Mouse (Mus musculus): Measurements from ENCODE around the gene Rabggta. TPM values are rescaled to one million over a fixed set of nuclear protein-coding genes. Genes with fewer than 3 reads are reported as not detected.

The Rabggta gene
- polyA plus RNA-seq, 1 experiment from 2014 or later = 33.8 TPM

DNA sequence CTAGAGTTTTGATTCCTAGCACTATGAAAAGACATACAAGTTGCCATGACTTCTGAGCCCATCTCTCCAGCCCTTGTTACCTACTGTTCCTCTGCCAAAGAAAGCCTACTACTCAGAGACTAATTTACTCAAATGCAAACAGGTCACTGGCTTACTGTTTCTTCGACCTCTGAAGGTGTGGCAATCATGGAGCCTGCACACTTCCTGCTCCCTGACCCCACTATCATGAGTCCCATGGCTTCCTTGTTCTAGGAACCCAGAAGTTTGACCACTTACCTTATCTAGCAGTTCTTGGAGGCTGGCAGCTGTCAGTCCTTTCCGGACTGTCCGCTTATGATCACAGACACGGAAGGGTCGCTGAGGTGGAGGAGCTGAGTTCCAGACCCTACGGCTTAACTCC is 35.5 kb upstream of the Rabggta start:
- no peak overlapping the region for H3K27ac ChIP-seq (replicated peaks)
- WGBS = 84% methylated on average over 6 of the region's 6 CpGs
- ATAC-seq (ENCODE audit: insufficient number of reproducible peaks, low FRiP score, low TSS enrichment, low read depth) = no peak

DNA sequence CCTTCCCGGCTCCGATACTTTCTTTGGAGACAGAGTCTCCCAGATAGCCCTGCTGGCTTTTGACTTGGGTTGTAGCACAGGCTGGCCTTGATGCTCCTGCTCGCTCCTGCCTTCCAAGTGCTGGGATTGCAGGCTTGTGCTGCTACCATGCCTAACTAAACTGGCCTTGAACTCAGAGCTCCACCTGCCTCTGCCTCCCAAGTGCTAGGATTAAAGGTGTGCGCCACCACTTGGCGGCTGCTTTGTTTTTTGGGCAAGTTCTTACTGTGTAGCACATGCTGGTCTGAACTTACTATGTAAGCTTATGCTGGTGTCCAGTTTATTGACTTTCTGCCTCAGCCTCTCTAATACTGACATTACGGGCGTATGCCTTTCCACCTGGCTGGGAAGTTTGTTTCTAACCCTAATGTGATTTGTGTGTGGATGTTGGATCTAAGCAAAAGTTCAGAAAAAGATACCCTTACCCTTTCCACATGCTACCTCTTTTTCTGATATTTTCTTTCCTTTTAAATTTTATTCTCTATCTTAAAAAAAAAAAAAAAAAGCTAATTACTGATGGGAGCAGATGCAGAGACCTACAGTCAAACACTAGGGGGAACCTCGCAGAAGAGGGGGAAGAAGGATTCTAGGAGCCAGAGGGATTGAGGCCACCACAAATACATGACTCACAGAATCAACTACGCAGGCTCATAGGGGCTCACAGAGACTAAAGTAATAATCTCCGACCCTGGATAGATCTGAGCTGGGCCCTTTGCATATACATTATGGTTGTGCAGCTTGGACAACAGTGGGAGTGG is 25.2 kb upstream of the Rabggta start:
- H3K36me3 ChIP-seq = peaks cover 41% of the 10 kb centered on the region
- H3K4me2 ChIP-seq (replicated peaks) = peak overlapping the region; percentile 94
- no peaks in the 10 kb centered on the region for H3K27me3 ChIP-seq
- H3K27ac ChIP-seq (replicated peaks) = no peak overlapping the region
- ATAC-seq (ENCODE audit: insufficient number of reproducible peaks, low FRiP score, low TSS enrichment, low read depth) = no peak
- H3K9ac ChIP-seq = no peak overlapping the region
- WGBS = 88% methylated on average over 10 of the region's 10 CpGs
- H3K9me3 ChIP-seq (replicated peaks) = no peaks in the 10 kb centered on the region
- peak overlapping the region; percentile 91; the same call in 1 of the 2 replicates for H3K4me3 ChIP-seq (replicated peaks)
- peaks cover 32% of the 10 kb centered on the region for H3K4me1 ChIP-seq

More for the DNA sequence above, 35.5 kb upstream of the Rabggta start:
- H3K9me3 ChIP-seq (replicated peaks) = no peaks in the 10 kb centered on the region
- peaks cover 15% of the 10 kb centered on the region for H3K4me1 ChIP-seq
- no peak overlapping the region for H3K4me2 ChIP-seq (replicated peaks)
- H3K36me3 ChIP-seq = peaks cover 44% of the 10 kb centered on the region
- H3K27me3 ChIP-seq = peaks cover 10% of the 10 kb centered on the region
- H3K9ac ChIP-seq = no peak overlapping the region
- no peak overlapping the region for H3K4me3 ChIP-seq (replicated peaks)

DNA sequence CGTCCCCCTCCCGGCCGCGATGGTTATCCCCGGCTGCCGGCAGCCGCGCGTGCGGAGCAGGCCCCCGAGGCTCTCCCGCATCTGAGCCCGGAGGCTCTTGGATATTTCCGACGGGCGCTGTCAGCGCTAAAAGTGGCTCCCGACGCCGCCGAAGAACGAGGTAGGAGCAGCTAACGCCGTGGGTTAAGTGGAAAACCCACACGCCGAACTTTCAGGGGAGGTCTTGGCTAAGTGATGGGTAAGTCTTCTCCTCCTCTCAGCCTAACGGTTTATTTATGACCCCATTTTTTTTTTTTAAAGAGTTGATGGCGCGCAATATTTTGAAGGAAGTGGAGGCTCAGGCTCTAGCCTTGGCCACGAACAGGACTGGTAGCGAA is 23.8 kb upstream of the Rabggta start:
- ATAC-seq (ENCODE audit: insufficient number of reproducible peaks, low FRiP score, low TSS enrichment, low read depth) = no peak
- no peaks in the 10 kb centered on the region for H3K27me3 ChIP-seq
- H3K4me2 ChIP-seq (replicated peaks) = peak overlapping the region; percentile 94
- peak overlapping the region; percentile 51 for H3K27ac ChIP-seq (replicated peaks)
- peaks cover 40% of the 10 kb centered on the region for H3K36me3 ChIP-seq
- WGBS = 0% methylated on average over 31 of the region's 31 CpGs
- peak overlapping the region; percentile 86 for H3K9ac ChIP-seq
- H3K4me3 ChIP-seq (replicated peaks) = peak overlapping the region; percentile 91
- no peaks in the 10 kb centered on the region for H3K9me3 ChIP-seq (replicated peaks)
- peaks cover 32% of the 10 kb centered on the region for H3K4me1 ChIP-seq

DNA sequence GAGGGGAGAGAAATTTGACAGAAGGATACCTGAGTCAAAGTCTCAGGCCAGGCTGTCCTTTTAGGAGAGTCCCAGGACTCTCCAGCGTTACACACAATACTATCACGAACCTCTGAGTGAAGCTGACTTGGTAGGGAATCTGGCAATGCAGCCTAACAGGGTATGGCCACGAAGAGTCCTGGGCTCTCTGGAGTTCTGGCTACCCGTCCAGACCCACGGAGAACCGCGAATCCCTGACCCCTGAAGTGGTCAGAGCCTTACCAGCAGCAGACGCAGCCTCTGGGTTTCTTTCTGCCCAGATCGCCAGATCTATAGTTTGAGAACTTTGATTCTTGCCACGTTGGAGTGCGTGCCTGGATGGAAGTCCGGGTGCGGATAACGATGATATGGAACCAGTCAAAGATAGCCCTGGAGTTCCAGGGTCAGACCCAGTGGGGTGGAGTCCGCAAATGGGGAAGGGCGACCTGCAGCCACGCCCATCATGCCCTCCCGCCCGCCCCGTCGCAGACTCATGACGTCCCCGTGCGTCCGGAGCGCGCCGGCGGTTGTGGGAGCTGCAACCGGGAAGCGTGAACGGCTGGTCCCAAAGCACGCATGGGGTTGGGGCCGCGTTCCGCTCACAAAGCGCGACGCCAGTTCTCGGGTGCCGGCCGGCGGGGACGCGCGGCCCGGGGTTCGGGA is 23.3 kb upstream of the Rabggta start, which contains the start of the genes Dhrs1 and Nop9:
Gene Dhrs1 (minus strand): TSS at position 511 of the 681 bp plus-strand sequence.
Gene Nop9 (plus strand): TSS at position 514 of the 681 bp plus-strand sequence.
- Histone ChIP-seq H3K9ac (peak within 1 kb of the TSS; percentile 86), H3K4me3 (replicated peaks) (peak within 1 kb of the TSS; percentile 91), H3K9me3 (replicated peaks) (no peaks in the 10 kb centered on the region), H3K4me2 (replicated peaks) (peak within 1 kb of the TSS; percentile 94), H3K36me3 (peaks cover 42% of the 10 kb centered on the region), H3K4me1 (peaks cover 32% of the 10 kb centered on the region), H3K27ac (replicated peaks) (peak within 1 kb of the TSS; percentile 51), H3K27me3 (no peaks in the 10 kb centered on the region)
- ATAC-seq (ENCODE audit: insufficient number of reproducible peaks, low FRiP score, low TSS enrichment, low read depth) = peak; percentile 81
- 1% methylated on average over 47 of the region's 48 CpGs for WGBS

DNA sequence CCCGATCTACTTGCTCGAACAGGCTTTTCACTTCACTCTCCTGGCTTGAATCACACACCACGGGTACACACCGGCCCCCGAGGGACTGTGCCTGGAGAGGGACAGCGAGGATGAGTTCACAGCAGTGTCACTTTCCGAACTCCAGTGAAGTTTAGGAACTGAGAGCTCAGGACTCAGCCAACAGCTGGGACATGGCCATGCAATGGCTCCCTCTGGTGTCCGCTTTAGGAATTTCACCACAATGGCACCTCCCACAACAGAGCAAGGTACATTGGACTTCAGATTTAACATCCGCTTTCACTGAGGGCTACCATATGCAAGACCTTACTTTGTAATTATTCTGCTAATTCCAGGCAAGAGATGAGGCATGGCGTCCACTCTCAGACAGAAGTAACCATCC is 21.6 kb upstream of the Rabggta start:
- peak overlapping the region; percentile 28; the same call in 1 of the 2 replicates for H3K9ac ChIP-seq

DNA sequence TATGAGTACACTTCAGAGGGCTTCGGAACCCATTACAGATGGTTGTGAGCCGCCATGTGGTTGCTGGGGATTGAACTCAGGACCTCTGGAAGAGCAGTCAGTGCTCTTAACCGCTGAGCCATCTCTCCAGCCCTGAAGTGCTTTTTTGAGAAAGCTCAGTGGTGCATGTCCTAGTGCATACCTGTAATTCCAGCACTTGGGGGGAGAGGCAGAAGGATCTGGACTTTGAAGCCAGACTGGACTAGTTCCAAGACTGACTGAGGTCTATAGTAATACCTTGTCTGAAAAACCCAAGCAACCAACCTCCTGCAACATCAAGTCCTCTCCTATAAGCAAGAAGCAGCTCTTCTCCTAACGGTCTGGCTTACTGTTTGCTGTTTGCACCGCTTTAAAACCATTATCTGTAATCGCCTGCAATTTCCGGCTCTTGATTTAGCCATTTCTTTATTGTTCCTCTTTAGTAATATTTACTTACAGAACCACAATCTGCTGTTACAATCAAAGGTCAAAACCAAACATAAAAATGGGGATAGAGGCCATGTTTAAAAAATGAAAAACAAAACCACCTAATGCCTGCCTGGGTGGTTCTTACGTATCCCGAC is 15.1 kb upstream of the Rabggta start:
- Histone ChIP-seq H3K27ac (replicated peaks) (no peak overlapping the region), H3K9me3 (replicated peaks) (no peaks in the 10 kb centered on the region), H3K9ac (no peak overlapping the region), H3K4me2 (replicated peaks) (no peak overlapping the region), H3K36me3 (peaks cover 42% of the 10 kb centered on the region), H3K4me1 (no peaks in the 10 kb centered on the region), H3K4me3 (replicated peaks) (no peak overlapping the region), H3K27me3 (no peaks in the 10 kb centered on the region)
- no peak for ATAC-seq (ENCODE audit: insufficient number of reproducible peaks, low FRiP score, low TSS enrichment, low read depth)
- WGBS = 82% methylated on average over 9 of the region's 9 CpGs

More for the DNA sequence above, 21.6 kb upstream of the Rabggta start:
- 13% methylated on average over 10 of the region's 10 CpGs for WGBS
- peaks cover 41% of the 10 kb centered on the region for H3K36me3 ChIP-seq
- H3K4me2 ChIP-seq (replicated peaks) = peak overlapping the region; percentile 42
- H3K4me3 ChIP-seq (replicated peaks) = peak overlapping the region; percentile 22
- no peaks in the 10 kb centered on the region for H3K27me3 ChIP-seq
- no peaks in the 10 kb centered on the region for H3K9me3 ChIP-seq (replicated peaks)
- H3K4me1 ChIP-seq = peaks cover 32% of the 10 kb centered on the region
- ATAC-seq (ENCODE audit: insufficient number of reproducible peaks, low FRiP score, low TSS enrichment, low read depth) = peak; percentile 73; the same call in 1 of the 2 replicates
- no peak overlapping the region for H3K27ac ChIP-seq (replicated peaks)

DNA sequence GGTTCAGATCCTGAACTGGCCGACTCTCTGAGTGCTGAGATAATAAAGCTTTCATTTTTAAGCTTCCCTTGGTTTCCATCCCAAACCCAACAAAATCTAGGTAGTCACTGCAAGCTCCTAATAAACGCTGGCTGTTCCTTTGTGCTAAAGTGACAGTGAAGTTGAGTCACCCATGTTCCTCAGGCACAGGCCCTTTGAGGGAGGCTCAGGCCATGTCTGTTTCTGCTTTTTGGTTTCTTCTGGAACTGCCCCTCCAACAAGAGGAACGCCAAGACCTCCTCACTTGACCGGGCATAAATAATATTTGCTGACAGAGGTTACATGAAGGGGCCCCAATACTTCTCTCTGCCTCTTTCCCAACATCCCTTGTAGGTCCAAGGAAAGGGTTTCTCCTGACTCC is 13.7 kb upstream of the Rabggta start:
- no peak for ATAC-seq (ENCODE audit: insufficient number of reproducible peaks, low FRiP score, low TSS enrichment, low read depth)

DNA sequence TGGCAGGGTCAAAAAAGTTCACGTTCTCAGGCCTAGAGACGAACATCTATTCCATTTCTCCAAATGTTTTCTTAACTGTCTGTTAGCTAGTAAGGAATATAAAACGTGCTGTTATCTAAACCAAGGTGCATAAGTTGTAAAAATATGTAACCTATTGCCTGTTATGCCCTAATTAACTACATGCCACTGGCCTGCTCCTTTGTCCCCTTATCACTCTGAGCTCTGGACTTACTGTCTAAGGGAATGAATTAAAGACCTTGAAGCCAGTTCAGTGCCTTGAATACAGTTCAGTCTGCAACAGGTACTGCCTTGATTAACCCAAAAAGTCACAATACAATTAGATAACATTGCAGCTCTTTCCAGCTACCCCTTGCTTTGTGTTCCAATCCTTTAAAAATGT is 13.3 kb upstream of the Rabggta start:
- H3K9ac ChIP-seq = no peak overlapping the region
- no peak for ATAC-seq (ENCODE audit: insufficient number of reproducible peaks, low FRiP score, low TSS enrichment, low read depth)
- no peaks in the 10 kb centered on the region; the same call in 1 of the 2 replicates for H3K27me3 ChIP-seq
- H3K9me3 ChIP-seq (replicated peaks) = no peaks in the 10 kb centered on the region
- no peak overlapping the region for H3K4me2 ChIP-seq (replicated peaks)
- H3K36me3 ChIP-seq = peaks cover 24% of the 10 kb centered on the region
- H3K4me3 ChIP-seq (replicated peaks) = no peak overlapping the region
- H3K4me1 ChIP-seq = no peaks in the 10 kb centered on the region
- no peak overlapping the region for H3K27ac ChIP-seq (replicated peaks)
- WGBS = 61% methylated on average over 3 of the region's 3 CpGs

More for the DNA sequence above, 13.7 kb upstream of the Rabggta start:
- Histone ChIP-seq H3K4me1 (no peaks in the 10 kb centered on the region), H3K27ac (replicated peaks) (no peak overlapping the region), H3K27me3 (no peaks in the 10 kb centered on the region; the same call in 1 of the 2 replicates), H3K4me2 (replicated peaks) (no peak overlapping the region), H3K36me3 (peaks cover 28% of the 10 kb centered on the region), H3K9me3 (replicated peaks) (no peaks in the 10 kb centered on the region), H3K4me3 (replicated peaks) (no peak overlapping the region), H3K9ac (no peak overlapping the region)
- WGBS = 83% methylated on average over 4 of the region's 4 CpGs

DNA sequence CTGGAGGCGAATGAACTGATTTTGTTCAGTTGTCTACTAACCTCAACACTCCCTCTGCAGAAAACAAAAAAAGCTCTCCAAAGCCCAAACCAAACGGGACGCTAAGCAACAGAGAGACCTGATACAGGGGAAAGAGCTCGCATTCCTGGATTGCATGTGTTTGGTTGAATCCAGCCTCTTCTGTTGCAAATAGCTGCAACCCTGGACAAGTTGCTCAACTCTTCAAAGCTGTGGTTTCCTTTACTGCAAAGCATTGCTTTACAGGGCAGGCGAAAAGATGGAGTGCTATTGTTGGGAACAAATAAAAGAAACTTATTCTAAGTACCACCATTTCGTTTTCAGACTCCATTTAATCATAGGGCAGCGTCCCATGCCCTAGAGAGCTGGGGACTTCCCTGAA is 12.8 kb upstream of the Rabggta start:
- no peak overlapping the region for H3K4me2 ChIP-seq (replicated peaks)
- no peak overlapping the region for H3K27ac ChIP-seq (replicated peaks)
- ATAC-seq (ENCODE audit: insufficient number of reproducible peaks, low FRiP score, low TSS enrichment, low read depth) = no peak
- 68% methylated on average over 7 of the region's 7 CpGs for whole genome bisulfite sequencing
- H3K9ac ChIP-seq = no peak overlapping the region
- no peak overlapping the region for H3K4me3 ChIP-seq (replicated peaks)
- H3K4me1 ChIP-seq = no peaks in the 10 kb centered on the region
- H3K27me3 ChIP-seq = no peaks in the 10 kb centered on the region; the same call in 1 of the 2 replicates
- no peaks in the 10 kb centered on the region for H3K9me3 ChIP-seq (replicated peaks)
- H3K36me3 ChIP-seq = peaks cover 21% of the 10 kb centered on the region

DNA sequence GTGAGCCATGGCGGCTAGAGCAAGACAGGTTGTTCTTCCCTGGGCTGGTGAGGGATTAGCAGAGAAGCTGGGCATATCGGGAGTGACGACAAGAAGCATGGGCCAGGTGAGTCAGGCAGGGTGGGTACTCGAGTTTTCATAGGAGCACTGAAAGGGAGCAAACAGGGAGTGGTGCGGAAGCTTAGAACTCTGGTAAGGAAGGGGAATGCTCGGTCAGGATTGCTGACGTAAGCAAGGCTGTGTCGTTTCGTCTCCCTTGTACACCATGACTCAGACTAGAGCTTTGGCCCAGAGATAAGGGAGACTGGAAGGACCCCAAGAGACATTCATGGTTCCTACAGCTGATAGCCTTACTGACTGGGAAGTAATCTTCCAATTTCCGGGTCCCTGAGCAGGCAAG is 11.8 kb upstream of the Rabggta start:
- 68% methylated on average over 10 of the region's 10 CpGs for WGBS
- Histone ChIP-seq H3K4me2 (replicated peaks) (no peak overlapping the region), H3K4me3 (replicated peaks) (no peak overlapping the region), H3K27me3 (no peaks in the 10 kb centered on the region; the same call in 1 of the 2 replicates), H3K9ac (no peak overlapping the region), H3K27ac (replicated peaks) (no peak overlapping the region), H3K36me3 (peaks cover 11% of the 10 kb centered on the region), H3K9me3 (replicated peaks) (no peaks in the 10 kb centered on the region), H3K4me1 (no peaks in the 10 kb centered on the region)
- ATAC-seq (ENCODE audit: insufficient number of reproducible peaks, low FRiP score, low TSS enrichment, low read depth) = no peak

DNA sequence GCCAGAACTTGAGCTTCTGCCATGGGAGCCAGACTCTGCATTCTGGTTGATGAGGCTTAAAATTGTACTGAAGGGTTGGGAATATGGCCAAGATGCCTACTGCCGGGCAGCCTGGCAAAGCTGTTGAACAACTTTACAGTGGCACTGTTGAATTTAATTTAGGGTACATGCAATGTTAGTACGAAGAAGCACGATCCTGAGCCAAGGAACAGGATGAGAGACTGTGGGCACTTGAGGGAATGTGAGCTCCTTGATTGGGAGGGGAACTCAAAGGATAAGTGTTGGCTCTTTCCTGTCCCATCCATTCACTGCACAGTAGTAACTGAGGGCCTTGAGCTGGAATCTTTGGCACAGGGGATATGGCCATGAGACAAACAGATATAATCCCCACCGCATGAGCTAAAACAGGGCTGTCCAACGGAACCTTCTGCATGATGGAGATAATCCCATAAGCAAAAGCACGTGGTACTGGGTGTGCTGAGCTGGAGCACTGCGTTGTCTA is 8.5 kb upstream of the Rabggta start:
- 75% methylated on average over 7 of the region's 7 CpGs for WGBS
- H3K4me3 ChIP-seq (replicated peaks) = no peak overlapping the region
- H3K4me1 ChIP-seq = no peaks in the 10 kb centered on the region
- H3K36me3 ChIP-seq = no peaks in the 10 kb centered on the region
- H3K27me3 ChIP-seq = no peaks in the 10 kb centered on the region; the same call in 1 of the 2 replicates
- no peaks in the 10 kb centered on the region for H3K9me3 ChIP-seq (replicated peaks)
- no peak for ATAC-seq (ENCODE audit: insufficient number of reproducible peaks, low FRiP score, low TSS enrichment, low read depth)
- no peak overlapping the region for H3K27ac ChIP-seq (replicated peaks)
- H3K9ac ChIP-seq = no peak overlapping the region
- no peak overlapping the region for H3K4me2 ChIP-seq (replicated peaks)

Measured in embryonic facial prominence, embryonic 15.5 days (tissue).